Mouse (Mus musculus): ENCODE results near the gene Man1a. TPM values are rescaled to one million over a fixed set of nuclear protein-coding genes. Genes with fewer than 3 reads are reported as not detected.

The Man1a gene
- total RNA-seq, 2 experiments from 2014 or later = 25.1 to 29.9 TPM

GRCm38 (mm10) chr10:54032316-54033092 lies 43.9 kb downstream of the Man1a start:
- intact Hi-C loops (cut with DNase I) = no loop called here
- DNase-seq (ENCODE audit: low spot score in 2 of 2) = no peak

DNA sequence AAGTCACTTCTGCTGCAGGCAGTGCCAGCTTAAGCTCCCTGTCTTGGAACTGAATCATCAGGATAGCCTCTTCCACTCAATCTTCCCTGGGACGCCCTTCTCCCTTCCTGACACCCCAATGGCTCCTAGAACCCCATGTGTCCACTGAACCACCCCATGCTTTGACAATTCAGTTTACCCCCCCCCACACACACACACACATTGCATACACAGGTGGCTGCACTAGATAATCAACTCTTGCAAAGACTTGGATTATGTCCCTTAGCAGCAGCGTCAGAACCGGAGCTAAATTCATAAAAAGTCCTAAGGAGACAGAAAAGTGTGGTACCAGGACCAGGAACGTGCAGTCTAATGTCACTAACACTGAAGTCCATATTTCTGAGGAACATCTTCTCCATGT lies 47.5 kb downstream of the Man1a start:
- DNase-seq (ENCODE audit: low spot score in 2 of 2) = no peak
- intact Hi-C loops (cut with DNase I) = no loop called here

DNA sequence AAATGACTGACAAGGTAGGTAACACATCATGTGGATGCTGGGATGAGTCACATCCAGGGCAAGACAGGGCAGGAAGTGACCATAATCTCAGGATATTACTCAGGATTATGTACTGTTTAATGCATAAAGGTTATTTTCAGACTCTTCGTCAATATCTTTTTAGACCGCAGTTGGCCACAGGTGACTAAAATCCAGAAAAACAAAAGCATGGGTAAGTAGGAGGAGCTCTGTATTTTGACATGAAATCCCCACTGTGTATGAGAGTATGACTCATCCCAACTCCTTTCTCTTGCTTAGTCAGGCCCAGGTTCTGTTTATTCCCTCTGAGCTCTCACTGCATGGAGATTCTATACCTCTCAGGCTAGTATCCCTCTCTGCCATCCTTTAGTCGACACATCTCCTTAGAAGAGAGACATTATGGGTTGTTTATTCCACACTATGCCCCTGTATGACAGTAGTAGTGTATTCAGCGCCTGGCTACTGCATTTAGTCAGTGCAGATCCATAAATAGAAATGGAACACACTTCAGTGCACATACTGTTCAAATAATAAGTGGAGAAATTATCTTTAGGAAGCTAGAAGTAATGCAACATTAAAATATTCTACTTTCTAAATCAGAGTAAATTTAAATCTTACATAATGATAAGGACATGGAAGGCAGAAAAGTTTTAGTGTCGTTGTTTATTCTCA lies 49.5 kb downstream of the Man1a start:
- no peak for DNase-seq (ENCODE audit: low spot score in 2 of 2)
- intact Hi-C loops (cut with DNase I) = no loop called here

DNA sequence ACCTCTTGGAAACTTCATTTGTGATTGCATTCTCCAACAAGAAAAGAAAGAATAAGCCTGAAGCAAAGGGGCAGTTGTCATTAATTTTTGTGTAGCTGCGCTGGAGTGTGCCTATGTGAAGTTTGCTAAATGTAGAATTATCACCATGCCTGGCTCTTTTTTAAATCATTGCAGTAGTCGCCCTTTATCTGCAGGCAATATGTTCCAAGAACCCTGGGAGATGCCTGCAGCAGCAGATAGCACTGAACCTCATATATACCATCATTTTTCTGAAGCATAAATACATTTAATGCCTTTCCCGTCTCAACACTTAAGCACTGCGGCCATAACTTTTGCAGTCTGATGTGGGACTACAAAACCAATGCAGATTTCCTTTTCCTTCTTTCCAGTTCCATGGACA lies 50.3 kb downstream of the Man1a start:
- intact Hi-C loops (cut with DNase I) = no loop called here
- DNase-seq (ENCODE audit: low spot score in 2 of 2) = no peak

- no peak for DNase-seq (ENCODE audit: low spot score in 2 of 2)
Observed at GRCm38 (mm10) chr10:54017904-54018454, 58.4 kb downstream of the Man1a start.

DNA sequence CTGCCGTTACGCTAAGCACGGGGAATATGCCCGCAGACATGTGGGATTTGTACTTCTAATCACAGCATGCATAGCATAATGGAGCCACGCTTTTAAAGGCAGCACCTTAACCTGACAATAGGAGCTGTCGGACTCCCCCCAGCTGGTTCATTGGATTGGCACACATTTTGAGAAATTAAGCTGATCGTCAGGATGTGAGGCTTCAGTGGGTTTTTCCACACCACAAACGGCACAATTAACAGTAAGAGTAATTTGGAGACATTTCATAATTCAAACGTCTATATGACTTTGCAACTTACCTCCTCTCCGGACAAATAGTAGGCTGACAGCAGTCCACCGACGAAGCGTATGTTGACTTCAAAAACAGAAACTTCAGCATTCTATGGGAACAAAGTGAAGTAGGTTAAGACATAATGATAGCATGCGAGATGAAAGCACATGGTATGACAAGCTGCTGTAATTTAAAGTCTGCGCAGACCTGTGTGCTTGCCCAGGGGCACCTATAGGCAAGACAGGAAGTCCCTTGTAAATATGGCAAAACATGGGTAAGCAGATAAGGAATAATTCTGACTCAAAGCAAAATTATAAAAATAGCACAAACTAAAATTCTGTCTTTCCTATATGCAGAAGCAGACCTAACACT lies 62.2 kb downstream of the Man1a start:
- DNase-seq (ENCODE audit: low spot score in 2 of 2) = no peak
- intact Hi-C loops (cut with DNase I) = no loop called here

More at GRCm38 (mm10) chr10:54017904-54018454, 58.4 kb downstream of the Man1a start:
- intact Hi-C loops (cut with DNase I) = no loop called here

DNA sequence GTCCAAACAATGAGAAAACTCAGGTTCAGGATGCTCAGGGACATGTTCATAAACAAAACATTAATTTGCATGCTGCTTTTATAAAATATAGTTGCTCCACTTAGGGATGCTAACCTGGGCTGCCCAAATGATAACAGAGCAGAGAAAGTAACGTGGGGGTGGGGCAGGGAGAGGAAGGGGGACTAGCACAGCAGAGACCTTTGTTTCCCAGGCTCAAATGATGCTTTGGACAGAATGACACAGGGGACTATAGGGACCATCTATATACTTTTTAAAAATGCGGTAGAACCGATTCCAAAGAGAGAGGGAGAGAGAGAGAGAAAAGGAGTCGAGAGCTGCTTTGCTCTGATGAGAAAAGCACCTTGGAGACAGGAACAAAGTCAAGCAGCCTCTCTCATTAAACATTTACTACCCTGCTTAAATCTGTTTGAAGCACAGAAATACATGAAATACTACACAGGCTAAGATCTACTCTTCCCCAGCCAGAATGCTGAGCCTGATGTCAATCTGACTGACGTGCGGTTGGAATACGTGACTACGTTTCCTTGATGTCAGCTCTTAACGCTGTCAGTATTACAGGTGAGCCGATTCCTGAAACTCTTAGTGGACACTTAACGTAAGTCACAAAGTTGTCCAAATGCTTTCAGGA lies 63.1 kb downstream of the Man1a start:
- intact Hi-C loops (cut with DNase I) = no loop called here
- DNase-seq (ENCODE audit: low spot score in 2 of 2) = no peak

DNA sequence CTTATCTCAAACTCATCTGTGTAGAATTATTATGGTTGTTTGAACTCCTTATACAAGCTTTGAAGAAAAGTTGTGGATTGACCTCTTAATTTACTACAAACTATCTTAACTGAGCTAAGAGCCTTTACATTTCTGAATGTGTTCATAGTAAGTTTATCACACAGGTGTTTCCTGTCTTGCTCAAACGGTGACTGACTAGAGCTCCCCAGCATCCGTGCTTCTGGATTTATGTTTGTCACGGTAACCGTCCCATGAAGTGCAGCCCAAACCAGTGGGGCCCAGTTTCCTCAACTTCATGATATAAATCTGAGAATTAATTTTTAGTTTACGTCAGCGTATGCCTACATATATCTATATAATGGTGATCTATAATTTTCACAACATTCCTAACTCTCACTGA lies 67.3 kb downstream of the Man1a start:
- intact Hi-C loops (cut with DNase I) = no loop called here
- no peak for DNase-seq (ENCODE audit: low spot score in 2 of 2)

DNA sequence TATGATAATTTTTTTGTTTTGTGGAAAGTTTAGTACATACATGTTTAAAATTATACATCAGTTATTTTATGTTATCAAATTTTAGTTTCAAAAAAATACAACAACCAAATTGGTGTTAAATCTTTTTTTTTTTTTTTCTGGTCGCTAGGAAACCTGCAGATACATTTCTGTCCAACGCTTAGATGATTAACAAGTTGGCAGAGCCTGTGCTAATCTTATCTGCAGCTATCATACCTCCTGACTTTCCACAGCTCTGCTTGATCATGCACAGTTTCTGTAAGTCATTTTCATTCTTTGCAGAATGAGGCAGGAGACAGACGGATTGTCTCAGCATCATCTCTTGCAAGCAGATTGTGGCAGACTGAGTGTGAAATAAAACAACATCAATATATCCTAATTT lies 69.5 kb downstream of the Man1a start:
- DNase-seq (ENCODE audit: low spot score in 2 of 2) = peak in 1 of 2 experiments; percentile 21

DNA sequence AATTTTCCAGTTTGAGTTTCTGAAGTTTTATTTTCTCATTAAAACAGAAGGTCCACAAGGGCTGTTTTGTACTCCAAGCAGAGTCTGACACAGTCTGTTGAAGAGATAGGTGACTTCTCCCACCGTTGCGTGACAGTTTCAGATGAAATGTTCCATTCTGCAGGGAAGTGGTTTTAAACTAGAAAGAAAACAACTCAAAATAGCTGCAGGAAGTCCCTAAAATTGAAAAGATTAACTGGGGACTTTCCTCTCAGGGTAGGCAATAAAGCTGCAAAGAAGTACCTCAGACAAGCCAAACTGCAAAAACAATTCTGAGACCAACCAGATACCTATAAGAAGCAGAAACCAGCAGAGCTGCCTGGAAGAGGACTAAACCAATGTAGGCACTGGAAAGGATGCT lies 70.6 kb downstream of the Man1a start:
- intact Hi-C loops (cut with DNase I) = no loop called here
- no peak for DNase-seq (ENCODE audit: low spot score in 2 of 2)

More for the DNA sequence above, 69.5 kb downstream of the Man1a start:
- intact Hi-C loops (cut with DNase I) = no loop called here

- intact Hi-C loops (cut with DNase I) = no loop called here
- no peak for DNase-seq (ENCODE audit: low spot score in 2 of 2)
Observed at GRCm38 (mm10) chr10:54002936-54003335, 73.5 kb downstream of the Man1a start.

GRCm38 (mm10) chr10:53997301-53997700 lies 79.1 kb downstream of the Man1a start:
- intact Hi-C loops (cut with DNase I) = no loop called here

GRCm38 (mm10) chr10:53996216-53996615 lies 80.2 kb downstream of the Man1a start:
- no peak for DNase-seq (ENCODE audit: low spot score in 2 of 2)
- intact Hi-C loops (cut with DNase I) = no loop called here

More at GRCm38 (mm10) chr10:53997301-53997700, 79.1 kb downstream of the Man1a start:
- DNase-seq (ENCODE audit: low spot score in 2 of 2) = no peak

GRCm38 (mm10) chr10:53994591-53994990 lies 81.8 kb downstream of the Man1a start:
- intact Hi-C loops (cut with DNase I) = no loop called here
- DNase-seq (ENCODE audit: low spot score in 2 of 2) = no peak

DNA sequence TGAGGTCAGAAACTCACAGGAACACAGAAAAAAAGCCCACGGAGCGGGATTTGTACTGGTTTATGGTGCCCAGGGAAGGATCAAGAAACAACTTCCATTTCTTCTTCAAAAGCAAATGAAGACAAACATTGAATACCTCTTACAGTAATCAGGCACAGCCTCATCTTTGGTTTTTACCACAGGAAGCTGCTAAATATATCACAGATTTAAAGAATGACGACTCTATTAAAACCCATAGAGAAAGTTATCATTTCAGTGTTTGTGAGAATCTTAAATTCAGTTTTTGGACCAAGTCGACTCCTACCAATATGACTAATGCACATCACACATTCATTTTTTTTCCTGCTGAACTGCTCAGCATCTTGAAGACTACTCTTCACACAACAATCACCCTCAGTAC lies 86.0 kb downstream of the Man1a start:
- intact Hi-C loops (cut with DNase I) = no loop called here
- no peak for DNase-seq (ENCODE audit: low spot score in 2 of 2)

DNA sequence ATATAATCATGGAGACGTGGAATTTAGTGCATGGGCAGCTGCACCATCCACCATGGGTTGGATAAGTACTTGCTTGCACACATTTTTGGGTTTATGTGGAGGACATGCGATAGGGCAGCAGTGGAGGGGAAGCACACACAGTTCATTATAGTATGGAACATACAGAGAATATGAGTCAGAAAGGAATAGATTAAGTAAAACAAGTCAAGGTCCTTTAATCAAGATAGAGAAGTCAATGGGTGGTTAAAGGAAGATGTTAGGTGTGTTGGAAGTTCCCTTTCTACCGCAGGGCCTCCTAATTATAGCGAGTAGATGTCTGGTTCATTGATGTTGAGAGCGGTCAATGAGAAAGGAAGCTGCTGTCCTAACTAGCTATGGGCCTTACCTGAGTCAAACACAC lies 91.5 kb downstream of the Man1a start:
- intact Hi-C loops (cut with DNase I) = no loop called here
- DNase-seq (ENCODE audit: low spot score in 2 of 2) = no peak

DNA sequence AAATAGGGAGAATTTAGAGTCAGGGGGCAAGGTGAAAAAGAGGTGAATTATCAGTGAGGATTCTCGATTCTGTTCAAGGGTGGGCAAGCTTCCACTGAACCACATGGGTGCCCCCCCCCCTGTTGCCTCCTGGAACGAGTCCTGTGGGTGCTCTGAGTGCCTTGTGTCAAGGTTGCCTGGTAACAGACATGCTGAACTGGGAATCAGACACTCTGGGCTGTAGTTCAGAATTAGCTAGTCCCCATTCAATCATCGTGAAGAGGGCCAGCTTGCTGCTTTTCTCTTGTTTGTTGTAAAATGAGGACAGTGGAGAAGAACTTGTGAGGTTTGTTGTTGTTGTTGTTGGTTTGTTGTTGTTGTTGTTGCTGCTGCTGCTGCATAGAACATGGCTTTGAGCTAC lies 92.3 kb downstream of the Man1a start:
- intact Hi-C loops (cut with DNase I) = no loop called here
- DNase-seq (ENCODE audit: low spot score in 2 of 2) = peak; percentile 9 to 30

GRCm38 (mm10) chr10:53978647-53979046 lies 97.8 kb downstream of the Man1a start:
- intact Hi-C loops (cut with DNase I) = no loop called here
- DNase-seq (ENCODE audit: low spot score in 2 of 2) = peak in 1 of 2 experiments; percentile 7

DNA sequence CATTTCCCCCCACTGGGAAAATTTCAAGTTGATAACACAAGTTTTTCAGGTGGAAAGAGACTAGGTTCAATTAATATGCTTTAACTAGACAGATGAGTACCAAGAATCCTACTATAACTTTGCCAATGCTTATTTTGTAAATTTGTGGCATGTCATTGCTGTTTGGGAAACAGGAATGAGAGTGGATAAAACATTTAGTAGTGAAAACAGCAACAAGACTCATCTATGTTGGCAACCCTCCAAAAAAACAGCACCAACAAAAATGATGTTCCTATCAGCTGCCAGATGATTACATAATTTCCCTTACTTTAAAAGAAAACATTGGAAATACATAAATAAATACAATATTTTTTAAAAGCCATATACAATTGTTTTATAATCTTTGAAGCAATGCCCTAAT lies 102.2 kb downstream of the Man1a start:
- intact Hi-C loops (cut with DNase I) = no loop called here
- DNase-seq (ENCODE audit: low spot score in 2 of 2) = no peak

DNA sequence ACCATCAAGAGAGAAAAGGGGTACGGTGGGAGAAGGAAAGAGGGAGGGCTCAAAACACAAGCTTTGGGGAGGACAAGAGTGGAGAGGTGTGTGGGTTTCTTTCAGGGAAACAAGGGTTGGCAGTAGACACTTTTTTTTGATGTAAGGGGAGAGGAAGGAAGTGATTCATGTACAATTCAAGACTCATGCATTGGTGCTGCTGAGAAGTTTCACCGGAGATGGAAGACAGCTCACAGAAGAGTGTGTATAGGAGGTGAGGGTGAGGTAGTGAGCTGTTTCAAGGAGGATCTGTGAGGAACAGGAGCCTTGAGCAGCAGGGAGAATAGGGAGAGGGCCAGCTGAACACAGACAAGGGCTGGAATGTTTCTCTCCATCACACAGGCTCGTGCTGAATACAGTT lies 116.7 kb downstream of the Man1a start:
- no peak for DNase-seq (ENCODE audit: low spot score in 2 of 2)
- intact Hi-C loops (cut with DNase I) = no loop called here
